Comparison of ENCODE assay signal across 21 mouse cellular contexts in genomic region chr11:116613234-116613633, GRCm38 (mm10). TPM values are rescaled to one million over a fixed set of nuclear protein-coding genes. Genes with fewer than 3 reads are reported as not detected.
"Had no signal": no experiment of that assay in that cellular context is flagged by ENCODE, and none has a peak within 500 bp of the region (broad histone marks: within the 10 kb centered on the region; RNA-seq: fewer than 3 reads in every experiment).

No protein-coding gene starts in this region.

- H3K4me2 ChIP-seq: kidney, embryonic 15.5 days; lung, embryonic 15.5 days; midbrain, embryonic 12.5 days; midbrain, embryonic 15.5 days; neural tube, embryonic 12.5 days; neural tube, embryonic 15.5 days had no signal

- H3K4me3 ChIP-seq: kidney, embryonic 15.5 days; left cerebral cortex, adult 2 months; lung, embryonic 15.5 days; midbrain, embryonic 12.5 days; midbrain, embryonic 15.5 days; neural tube, embryonic 12.5 days; neural tube, embryonic 15.5 days had no signal

- H3K4me1 ChIP-seq: midbrain, embryonic 15.5 days had no signal

- DNase-seq: kidney, adult 11 months; kidney, adult 8-10 months; kidney, postnatal 10 days; kidney, postnatal 36 days; layer of hippocampus, postnatal 36 days; lung, adult 18-20 months; lung, postnatal 10 days; lung, postnatal 36 days; right cerebral cortex, adult 18-20 months; right cerebral cortex, postnatal 14 days; right cerebral cortex, postnatal 4 days; thymus, adult 18-20 months; thymus, postnatal 36 days had no signal

- H3K9ac ChIP-seq: kidney, embryonic 15.5 days; lung, embryonic 15.5 days; midbrain, embryonic 12.5 days; midbrain, embryonic 15.5 days; neural tube, embryonic 12.5 days; neural tube, embryonic 15.5 days had no signal

- H3K36me3 ChIP-seq: midbrain, embryonic 12.5 days; midbrain, embryonic 15.5 days; neural tube, embryonic 12.5 days; neural tube, embryonic 15.5 days had no signal

- ATAC-seq: midbrain, embryonic 15.5 days had no signal

- H3K9me3 ChIP-seq: kidney, embryonic 15.5 days; lung, embryonic 15.5 days; midbrain, embryonic 12.5 days; midbrain, embryonic 15.5 days; neural tube, embryonic 12.5 days; neural tube, embryonic 15.5 days had no signal

- H3K27me3 ChIP-seq: kidney, embryonic 15.5 days; lung, embryonic 15.5 days; midbrain, embryonic 12.5 days; midbrain, embryonic 15.5 days; neural tube, embryonic 12.5 days; neural tube, embryonic 15.5 days had no signal

- H3K27ac ChIP-seq: kidney, embryonic 15.5 days; left cerebral cortex, adult 2 months; lung, embryonic 15.5 days; midbrain, embryonic 12.5 days; midbrain, embryonic 15.5 days; neural tube, embryonic 12.5 days; neural tube, embryonic 15.5 days had no signal

RNA-seq across cellular contexts. Expression of gene Aanat, which starts 27.0 kb away (rescaled TPM):
- polyA plus RNA-seq: kidney, embryonic 15.5 days; lung, embryonic 15.5 days; neural tube, embryonic 12.5 days; stomach, embryonic 16.5 days had no signal
